Mouse (Mus musculus) CD4-positive, CD25-positive, alpha-beta regulatory T cell, adult 2 months (primary cell): Measurements from ENCODE around the gene Fam3b.

Source experiments
- DNase-seq: peaks from one replicate; pipeline ENCODE4 v3.0.0-alpha.2; 2012; ENCODE audit warnings: low read depth, low spot score

The Fam3b gene

DNA sequence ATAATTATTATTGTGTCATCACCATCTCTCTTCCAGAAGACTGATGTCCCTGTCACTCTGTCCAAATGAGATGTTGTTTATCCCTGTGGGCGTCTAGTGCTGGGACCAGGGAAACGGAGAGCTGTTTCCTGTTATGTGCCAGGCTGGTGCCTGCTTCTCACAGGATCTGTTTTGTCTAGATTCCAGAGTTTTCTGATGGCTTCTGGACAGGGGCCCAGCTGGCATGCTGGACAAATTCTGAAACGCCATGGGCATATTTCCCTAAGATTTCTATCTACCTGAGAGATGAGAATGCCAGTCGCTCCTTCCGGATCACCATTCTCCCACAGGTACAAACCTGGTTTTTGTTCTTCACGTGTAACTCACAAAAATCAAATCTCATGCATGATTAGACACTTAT, 92.9 kb downstream of the Fam3b start:
- DNase-seq = no peak
